Mouse (Mus musculus): ENCODE measurements around the gene Actr6.
"Not testable (repeated sequence)": the region's sequence is repeated elsewhere in the genome, so short reads cannot be mapped to it uniquely, and the experiment has no call there.

Actr6 gene

DNA sequence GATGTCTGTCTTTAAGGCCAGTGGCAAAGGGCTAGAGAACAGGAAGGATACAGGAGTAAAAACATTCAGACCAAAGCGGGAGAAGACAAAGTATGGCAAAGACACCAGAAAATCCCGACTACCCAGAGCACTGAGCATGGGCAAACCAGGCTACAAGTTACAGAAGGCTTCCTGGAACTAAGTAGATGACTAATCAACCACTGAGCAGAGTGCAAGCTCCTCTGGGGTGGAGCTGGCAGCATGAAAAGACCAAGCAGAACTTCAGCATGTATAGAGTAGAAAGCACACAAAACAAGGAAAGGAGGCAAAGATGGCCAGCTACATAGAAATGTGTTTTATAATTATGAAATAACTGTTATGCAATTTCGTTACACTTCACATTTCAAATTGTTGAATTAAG, 51.6 kb downstream of the Actr6 start:
- no peak for DNase-seq (ENCODE audit: low spot score in 2 of 2)

DNA sequence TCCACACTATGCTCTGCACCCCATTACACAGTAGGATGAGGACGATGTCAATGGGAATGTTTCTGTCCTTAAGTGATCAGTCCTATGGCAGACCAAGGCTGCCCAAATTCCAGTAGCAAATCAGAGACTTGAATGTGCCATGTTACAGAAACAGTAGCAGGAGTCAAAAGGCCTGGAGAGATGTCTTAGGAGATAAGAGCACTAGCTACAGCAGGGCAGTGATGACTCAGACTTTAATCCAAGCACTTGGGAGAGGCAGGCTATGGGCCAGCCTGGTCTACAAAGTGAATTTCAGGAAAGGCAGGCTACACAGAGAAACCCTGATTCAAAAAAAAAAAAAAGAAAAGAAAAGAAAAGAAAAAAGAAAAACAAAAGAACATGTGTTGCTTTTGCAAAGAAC, 52.6 kb downstream of the Actr6 start:
- no peak for DNase-seq (ENCODE audit: low spot score in 2 of 2)

DNA sequence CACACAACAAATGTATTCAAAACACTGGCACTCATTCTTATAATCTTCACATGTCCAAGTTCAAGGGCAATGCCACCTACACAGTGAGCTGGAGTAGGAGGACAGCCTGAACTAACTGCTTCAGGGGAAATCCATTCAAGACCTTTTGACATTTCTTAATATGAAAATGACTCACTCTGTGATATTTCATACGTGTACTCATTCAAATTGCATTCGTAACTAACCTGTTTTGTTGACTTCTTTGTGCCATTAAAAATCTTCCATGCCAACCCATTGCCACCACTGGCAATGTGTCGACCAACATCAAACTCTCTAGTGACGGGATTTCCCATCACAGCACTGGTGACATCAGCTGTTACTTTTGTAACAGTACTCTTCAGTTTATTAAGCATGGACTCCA, 54.0 kb downstream of the Actr6 start:
- no peak for DNase-seq (ENCODE audit: low spot score in 2 of 2)

DNA sequence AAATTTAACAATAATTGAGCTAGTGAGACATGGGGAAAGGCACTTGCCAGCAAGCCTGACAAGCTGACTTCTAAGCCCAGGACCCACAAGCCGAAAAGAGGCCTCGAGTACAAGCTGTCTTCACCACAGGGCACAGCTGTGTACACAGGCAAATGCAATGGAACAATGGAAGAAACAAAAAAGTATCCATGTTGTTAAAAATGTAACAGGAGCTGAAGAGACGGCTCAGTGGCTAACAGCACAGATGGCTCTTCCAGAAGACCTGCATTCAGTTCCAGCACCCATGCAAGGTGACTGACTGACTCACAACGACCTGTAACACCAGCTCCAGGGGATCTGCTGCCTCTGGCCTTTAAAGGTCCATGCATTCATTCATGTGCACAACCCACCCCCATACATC, 55.5 kb downstream of the Actr6 start:
- DNase-seq (ENCODE audit: low spot score in 2 of 2): no peak

DNA sequence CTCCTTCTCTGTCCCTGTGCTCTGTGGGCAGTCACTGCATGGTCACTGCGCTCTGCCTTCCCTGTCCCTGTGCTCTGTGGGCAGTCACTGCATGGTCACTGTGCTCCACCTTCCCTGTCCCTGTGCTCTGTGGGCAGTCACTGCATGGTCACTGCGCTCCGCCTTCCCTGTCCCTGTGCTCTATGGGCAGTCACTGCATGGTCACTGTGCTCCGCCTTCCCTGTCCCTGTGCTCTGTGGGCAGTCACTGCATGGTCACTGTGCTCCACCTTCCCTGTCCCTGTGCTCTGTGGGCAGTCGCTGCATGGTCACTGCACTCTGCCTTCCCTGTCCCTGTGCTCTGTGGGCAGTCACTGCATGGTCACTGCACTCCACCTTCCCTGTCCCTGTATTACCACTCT, 61.7 kb downstream of the Actr6 start:
- DNase-seq (ENCODE audit: low spot score in 2 of 2): not testable (repeated sequence)

DNA sequence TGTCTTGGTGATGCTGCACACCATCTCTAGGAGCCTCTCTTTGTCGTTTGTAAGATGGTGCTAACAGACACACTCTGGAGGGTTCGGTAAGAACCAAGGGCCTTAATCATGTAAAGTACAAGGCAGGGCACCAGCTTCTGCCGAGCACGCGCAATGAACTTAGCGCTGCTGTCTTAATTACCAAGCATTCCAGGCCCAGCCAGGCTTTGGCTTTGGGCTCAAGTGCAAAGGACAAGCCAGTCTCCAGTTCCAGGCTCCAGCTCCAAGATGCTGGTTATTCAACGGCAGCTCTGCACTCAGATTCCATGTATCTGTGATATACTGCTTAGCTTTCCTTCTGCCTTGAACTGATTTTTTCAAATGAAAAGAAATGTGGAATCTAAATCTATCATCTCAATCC, 64.5 kb downstream of the Actr6 start:
- no peak for DNase-seq (ENCODE audit: low spot score in 2 of 2)

DNA sequence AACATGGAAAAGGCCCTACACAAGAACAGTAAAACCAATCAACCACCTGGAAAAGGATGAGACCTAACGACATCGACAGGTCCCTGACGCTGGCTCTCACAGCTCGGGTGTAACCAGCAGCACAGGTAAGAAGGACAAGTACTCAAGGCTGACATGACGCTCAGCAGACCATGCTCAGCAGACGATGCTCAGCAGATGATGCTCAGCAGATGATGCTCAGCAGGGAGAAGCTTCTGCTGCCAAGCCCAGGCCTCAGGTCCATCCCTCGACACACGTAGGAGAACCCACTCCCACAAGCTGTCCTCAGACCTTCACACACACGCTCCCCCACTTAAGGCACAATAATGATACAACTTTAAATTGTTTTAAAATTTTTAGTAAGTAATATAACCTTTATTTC, 66.4 kb downstream of the Actr6 start:
- no peak for DNase-seq (ENCODE audit: low spot score in 2 of 2)

DNA sequence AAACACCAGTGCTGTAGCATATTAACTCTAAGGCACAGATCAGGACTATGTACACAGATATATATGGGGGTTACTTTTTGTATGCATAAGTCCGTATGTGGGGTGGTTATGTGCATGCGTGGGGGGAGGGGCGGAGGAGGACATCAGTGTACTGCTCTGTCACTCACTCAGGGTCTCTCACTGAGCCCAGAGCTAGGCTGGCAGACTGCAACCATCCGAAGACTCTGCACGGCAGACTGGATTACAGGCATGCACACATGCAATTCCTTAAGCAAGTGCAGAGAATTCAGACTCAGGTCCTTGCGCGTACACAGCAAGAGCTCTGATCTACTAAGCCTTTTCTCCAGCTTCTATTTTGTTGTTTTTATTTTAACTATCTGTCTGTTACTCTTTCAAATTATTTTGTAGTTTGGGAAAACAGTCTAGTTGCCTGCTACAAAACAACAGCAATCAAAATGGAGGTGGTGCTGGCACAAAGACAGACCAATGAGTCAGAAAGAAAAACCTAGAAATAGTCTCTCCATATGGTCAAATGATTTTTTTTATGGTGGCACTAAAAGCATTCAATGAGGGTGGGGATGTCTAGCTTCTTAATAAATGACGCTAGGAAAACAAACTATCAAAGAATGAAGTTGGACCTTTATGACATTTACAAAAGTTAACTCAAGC, 67.0 kb downstream of the Actr6 start:
- DNase-seq (ENCODE audit: low spot score in 2 of 2): no peak

Measured in right cerebral cortex, postnatal 36 days (tissue).